Mouse (Mus musculus) hindbrain, embryonic 15.5 days (tissue): ENCODE measurements around the gene Zfp654. TPM values are rescaled to one million over a fixed set of nuclear protein-coding genes. Genes with fewer than 3 reads are reported as not detected.

ENCODE experiments used
- ATAC-seq: fragments of 200-750 bp; cut with Nextera tagmentation; 2 replicates; pipeline ENCODE4 v1.8.0; 2017; ENCODE audit warnings: low read depth, moderate number of reproducible peaks, moderate TSS enrichment; ENCODE audit not compliant: low FRiP score
- H3K27ac ChIP-seq: fragments of 300-500 bp; sonication (generic); replicated peaks from 2 replicates; pipeline ENCODE4 v1.5.1; 2015; ENCODE audit warnings: mild to moderate bottlenecking, inconsistent platforms
- H3K27me3 ChIP-seq: fragments of 300-500 bp; sonication (generic); 2 replicates; pipeline ENCODE4 v1.6.1; 2015; ENCODE audit warnings: control low read depth, inconsistent platforms
- H3K36me3 ChIP-seq: fragments of 300-500 bp; sonication (generic); 2 replicates; pipeline ENCODE4 v1.6.1; 2015; ENCODE audit warnings: control low read depth, inconsistent platforms
- H3K4me1 ChIP-seq: fragments of 300-500 bp; sonication (generic); replicated peaks from 2 replicates; pipeline ENCODE4 v1.6.1; 2015; ENCODE audit warnings: control low read depth, inconsistent platforms
- H3K4me2 ChIP-seq: fragments of 300-500 bp; sonication (generic); 2 replicates; pipeline ENCODE4 v1.6.1; 2015; ENCODE audit warnings: moderate library complexity, mild to moderate bottlenecking, inconsistent platforms
- H3K4me3 ChIP-seq: fragments of 300-500 bp; sonication (generic); 2 replicates; pipeline ENCODE4 v1.5.1; 2015; ENCODE audit warnings: mild to moderate bottlenecking, inconsistent platforms
- H3K9ac ChIP-seq: fragments of 300-500 bp; sonication (generic); 2 replicates; pipeline ENCODE4 v1.6.1; 2015; ENCODE audit warnings: inconsistent platforms
- H3K9me3 ChIP-seq: fragments of 300-500 bp; sonication (generic); 2 replicates; pipeline ENCODE4 v1.6.1; 2016; ENCODE audit warnings: control low read depth, inconsistent platforms
- WGBS: fragments of 180-500 bp; shearing (Covaris S2); methylation state at CpG from one replicate; pipeline ENCODE4 v1.1.7; 2015; 5-methylcytosine and 5-hydroxymethylcytosine counted together
- polyA plus RNA-seq: library from polyadenylated mRNA; unstranded; fragments of >200 nt; fragmentation: Nextera tagmentation; extraction: Ambion mirVana; gene quantifications from 2 replicates; pipeline ENCODE4 v1.2.1, GENCODE M21; 2015

Zfp654 gene
- polyA plus RNA-seq, 1 experiment from 2014 or later: 5.1 TPM

GRCm38 (mm10) chr16:64803041-64803440 lies 48.4 kb downstream of the Zfp654 start:
- Histone ChIP-seq H3K4me1 (no peaks in the 10 kb centered on the region), H3K9ac (no peak overlapping the region), H3K36me3 (no peaks in the 10 kb centered on the region), H3K4me2 (no peak overlapping the region), H3K9me3 (no peaks in the 10 kb centered on the region), H3K27me3 (no peaks in the 10 kb centered on the region), H3K4me3 (no peak overlapping the region), H3K27ac (no peak overlapping the region)
- 87% methylated on average over 3 of the region's 3 CpGs for WGBS
- ATAC-seq: no peak

GRCm38 (mm10) chr16:64801638-64802037 lies 49.8 kb downstream of the Zfp654 start:
- no peak for ATAC-seq
- Histone ChIP-seq H3K4me2 (no peak overlapping the region), H3K4me1 (no peaks in the 10 kb centered on the region)

GRCm38 (mm10) chr16:64800393-64800792 lies 51.1 kb downstream of the Zfp654 start:
- no peaks in the 10 kb centered on the region for H3K27me3 ChIP-seq
- no peak for ATAC-seq
- no peak overlapping the region for H3K9ac ChIP-seq
- H3K9me3 ChIP-seq: no peaks in the 10 kb centered on the region
- H3K4me1 ChIP-seq: no peaks in the 10 kb centered on the region
- WGBS: 95% methylated on average over 5 of the region's 5 CpGs
- H3K27ac ChIP-seq: no peak overlapping the region
- no peak overlapping the region for H3K4me2 ChIP-seq
- H3K4me3 ChIP-seq: no peak overlapping the region
- H3K36me3 ChIP-seq: no peaks in the 10 kb centered on the region

More at GRCm38 (mm10) chr16:64801638-64802037, 49.8 kb downstream of the Zfp654 start:
- no peaks in the 10 kb centered on the region for H3K9me3 ChIP-seq
- H3K4me3 ChIP-seq: no peak overlapping the region
- no peak overlapping the region for H3K9ac ChIP-seq
- no peak overlapping the region for H3K27ac ChIP-seq
- H3K27me3 ChIP-seq: no peaks in the 10 kb centered on the region
- H3K36me3 ChIP-seq: no peaks in the 10 kb centered on the region

GRCm38 (mm10) chr16:64794802-64795201 lies 56.6 kb downstream of the Zfp654 start:
- H3K4me1 ChIP-seq: no peaks in the 10 kb centered on the region
- no peak overlapping the region for H3K9ac ChIP-seq
- H3K27ac ChIP-seq: no peak overlapping the region
- no peaks in the 10 kb centered on the region for H3K27me3 ChIP-seq
- 90% methylated on average over 2 of the region's 2 CpGs for WGBS
- no peak for ATAC-seq
- no peaks in the 10 kb centered on the region for H3K9me3 ChIP-seq
- H3K4me2 ChIP-seq: no peak overlapping the region
- no peak overlapping the region for H3K4me3 ChIP-seq
- no peaks in the 10 kb centered on the region for H3K36me3 ChIP-seq

GRCm38 (mm10) chr16:64789706-64790105 lies 61.7 kb downstream of the Zfp654 start:
- no peak for ATAC-seq
- WGBS: 93% methylated on average over 3 of the region's 3 CpGs
- no peaks in the 10 kb centered on the region for H3K27me3 ChIP-seq

GRCm38 (mm10) chr16:64775516-64775915 lies 75.9 kb downstream of the Zfp654 start:
- no peak for ATAC-seq
- H3K27ac ChIP-seq: no peak overlapping the region
- H3K4me3 ChIP-seq: no peak overlapping the region
- 0 out of 2 replicates have a peak, but pooled peaks cover 6% of the 10 kb centered on the region for H3K36me3 ChIP-seq
- WGBS: 85% methylated on average over 1 of the region's 1 CpGs
- peaks cover 3% of the 10 kb centered on the region; the same call in 1 of the 2 replicates for H3K4me1 ChIP-seq
- no peak overlapping the region for H3K9ac ChIP-seq
- no peak overlapping the region for H3K4me2 ChIP-seq
- H3K27me3 ChIP-seq: no peaks in the 10 kb centered on the region
- no peaks in the 10 kb centered on the region for H3K9me3 ChIP-seq

More at GRCm38 (mm10) chr16:64789706-64790105, 61.7 kb downstream of the Zfp654 start:
- no peak overlapping the region for H3K4me3 ChIP-seq
- H3K4me2 ChIP-seq: no peak overlapping the region
- no peaks in the 10 kb centered on the region for H3K4me1 ChIP-seq
- peaks cover 16% of the 10 kb centered on the region for H3K36me3 ChIP-seq
- no peaks in the 10 kb centered on the region for H3K9me3 ChIP-seq
- H3K9ac ChIP-seq: no peak overlapping the region
- H3K27ac ChIP-seq: no peak overlapping the region

GRCm38 (mm10) chr16:64771431-64771818 lies 80.0 kb downstream of the Zfp654 start:
- H3K4me1 ChIP-seq: peaks cover 20% of the 10 kb centered on the region
- peak overlapping the region; percentile 59 for H3K4me2 ChIP-seq
- H3K27ac ChIP-seq: peak overlapping the region; percentile 91
- H3K36me3 ChIP-seq: peaks cover under 1% of the 10 kb centered on the region; the same call in 1 of the 2 replicates
- 81% methylated on average over 2 of the region's 2 CpGs for WGBS
- no peaks in the 10 kb centered on the region for H3K9me3 ChIP-seq
- no peak overlapping the region for H3K9ac ChIP-seq
- no peaks in the 10 kb centered on the region for H3K27me3 ChIP-seq
- H3K4me3 ChIP-seq: peak overlapping the region; percentile 94
- ATAC-seq: no peak

- Histone ChIP-seq H3K9me3 (no peaks in the 10 kb centered on the region), H3K4me3 (peak within 1 kb of the TSS; percentile 94), H3K36me3 (peaks cover 7% of the 10 kb centered on the region), H3K27me3 (no peaks in the 10 kb centered on the region), H3K4me1 (peaks cover 20% of the 10 kb centered on the region), H3K27ac (peak within 1 kb of the TSS; percentile 91), H3K4me2 (peak within 1 kb of the TSS; percentile 59), H3K9ac (peak within 1 kb of the TSS; percentile 87)
- WGBS: 2% methylated on average over 71 of the region's 72 CpGs
- peak; percentile 98 for ATAC-seq
These were observed 80.7 kb downstream of the Zfp654 start, which contains the start of gene 4930453N24Rik for GRCm38 (mm10) chr16:64770521-64771430. 4930453N24Rik (minus strand) TSS chr16:64771161.

GRCm38 (mm10) chr16:64766696-64767300 lies 84.7 kb downstream of the Zfp654 start:
- H3K27ac ChIP-seq: no peak overlapping the region
- ATAC-seq: no peak
- peaks cover 32% of the 10 kb centered on the region for H3K36me3 ChIP-seq
- H3K4me3 ChIP-seq: no peak overlapping the region
- H3K9ac ChIP-seq: no peak overlapping the region
- peaks cover 20% of the 10 kb centered on the region for H3K4me1 ChIP-seq
- H3K27me3 ChIP-seq: no peaks in the 10 kb centered on the region
- no peaks in the 10 kb centered on the region for H3K9me3 ChIP-seq
- 94% methylated on average over 8 of the region's 8 CpGs for WGBS
- H3K4me2 ChIP-seq: no peak overlapping the region

- H3K36me3 ChIP-seq: peaks cover 15% of the 10 kb centered on the region
- WGBS: 92% methylated on average over 1 of the region's 1 CpGs
- H3K4me2 ChIP-seq: no peak overlapping the region
- no peak overlapping the region for H3K4me3 ChIP-seq
- no peaks in the 10 kb centered on the region for H3K9me3 ChIP-seq
- ATAC-seq: no peak
- H3K4me1 ChIP-seq: no peaks in the 10 kb centered on the region
- no peaks in the 10 kb centered on the region for H3K27me3 ChIP-seq
- H3K27ac ChIP-seq: no peak overlapping the region
- no peak overlapping the region for H3K9ac ChIP-seq
These were observed 92.2 kb downstream of the Zfp654 start for GRCm38 (mm10) chr16:64759245-64759626.

GRCm38 (mm10) chr16:64758561-64759244 lies 92.7 kb downstream of the Zfp654 start:
- 87% methylated on average over 6 of the region's 6 CpGs for WGBS

More at GRCm38 (mm10) chr16:64758561-64759244, 92.7 kb downstream of the Zfp654 start:
- no peak for ATAC-seq
- Histone ChIP-seq H3K4me1 (no peaks in the 10 kb centered on the region), H3K4me3 (no peak overlapping the region), H3K36me3 (peaks cover 13% of the 10 kb centered on the region), H3K27ac (no peak overlapping the region), H3K4me2 (no peak overlapping the region), H3K27me3 (no peaks in the 10 kb centered on the region), H3K9me3 (no peaks in the 10 kb centered on the region), H3K9ac (no peak overlapping the region)
